Mouse (Mus musculus): ENCODE results near the gene Ccdc167. TPM values are rescaled to one million over a fixed set of nuclear protein-coding genes. Genes with fewer than 3 reads are reported as not detected.
"Not testable (repeated sequence)": the region's sequence is repeated elsewhere in the genome, so short reads cannot be mapped to it uniquely, and the experiment has no call there.

Ccdc167 gene
- total RNA-seq, 4 experiments from 2014 or later, result 4.9 to 9.5 (median 6.6) TPM

DNA sequence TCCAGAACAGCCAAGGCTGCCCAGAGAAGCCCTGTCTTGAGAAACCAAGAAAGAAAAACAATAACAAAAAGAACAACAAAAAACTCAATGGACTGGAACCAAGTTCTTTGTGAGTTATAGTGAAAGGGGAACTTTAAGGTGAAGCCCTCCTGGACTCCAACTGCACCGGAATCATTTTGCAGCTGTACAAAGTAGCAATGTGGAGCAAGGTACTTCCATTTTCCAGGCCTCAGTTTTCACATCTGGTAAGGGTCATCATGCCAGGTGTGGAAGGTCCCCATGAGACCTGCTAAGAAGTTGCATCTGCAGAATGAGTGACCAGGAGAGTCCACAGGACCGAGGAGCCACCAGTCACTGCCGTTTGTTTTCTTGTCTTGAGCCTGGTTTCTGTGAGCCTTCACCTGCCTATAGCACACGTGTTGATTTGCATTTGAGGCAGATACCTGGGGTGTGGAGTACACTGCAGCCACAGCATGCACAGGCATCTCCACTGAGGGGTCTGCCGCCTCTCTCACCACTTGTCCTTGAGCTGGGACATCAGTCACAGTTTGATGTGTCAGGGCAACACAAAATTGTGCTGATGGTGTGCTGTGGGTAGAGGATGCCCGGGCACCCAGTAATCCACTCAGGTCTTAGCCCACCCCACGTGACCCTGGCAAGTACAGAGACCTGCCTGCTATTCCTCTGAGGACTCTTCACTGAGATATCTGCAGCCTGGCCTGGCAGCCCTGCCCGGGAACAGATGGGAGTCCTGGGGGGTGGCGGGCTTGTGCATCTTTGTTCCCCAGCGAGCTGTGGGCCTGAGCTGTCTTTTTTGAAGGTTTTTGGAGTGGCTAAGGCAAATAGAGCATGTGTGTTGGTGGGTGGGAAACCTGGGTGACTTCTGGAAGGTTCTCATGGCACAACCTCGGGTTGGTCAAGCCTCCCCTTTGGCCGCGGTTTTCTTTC is 3.1 kb upstream of the Ccdc167 start:
- DNase-seq (ENCODE audit: low spot score in 2 of 2), result no peak

DNA sequence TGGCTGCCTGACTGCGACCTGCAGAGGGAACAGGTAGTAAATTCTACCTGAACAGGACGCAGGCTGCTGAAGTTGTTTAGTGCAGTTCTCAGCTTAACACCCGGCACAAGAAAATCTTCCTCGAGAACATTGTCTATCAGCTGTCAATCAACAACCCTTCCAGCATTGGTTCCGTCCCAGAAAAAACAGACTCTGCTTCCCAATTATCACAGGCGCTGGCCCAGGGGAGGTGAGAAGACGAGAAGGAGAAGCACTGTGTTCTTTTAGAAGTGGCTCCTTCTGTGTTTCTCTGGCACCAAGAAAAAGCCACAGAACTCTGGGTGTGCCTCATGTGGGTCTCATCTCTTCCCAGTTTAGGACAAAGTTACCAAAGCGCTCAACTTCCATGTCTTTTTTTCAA is 1.8 kb upstream of the Ccdc167 start:
- DNase-seq (ENCODE audit: low spot score in 2 of 2), result no peak

DNA sequence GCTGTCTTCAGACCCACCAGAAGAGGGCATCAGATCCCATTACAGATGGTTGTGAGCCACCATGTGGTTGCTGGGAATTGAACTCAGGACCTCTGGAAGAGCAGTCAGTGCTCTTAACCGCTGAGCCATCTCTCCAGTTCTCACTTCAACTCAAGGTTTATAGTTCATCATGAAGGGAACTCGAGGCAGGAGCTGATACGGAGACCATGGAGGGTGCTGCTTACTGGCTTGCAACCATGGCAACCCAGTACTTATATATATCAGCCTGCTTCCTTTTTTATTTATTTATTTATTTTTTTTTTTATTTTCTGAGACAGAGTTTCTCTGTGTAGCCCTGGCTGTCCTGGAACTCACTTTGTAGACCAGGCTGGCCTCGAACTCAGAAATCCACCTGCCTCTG is 3.1 kb downstream of the Ccdc167 start:
- DNase-seq (ENCODE audit: low spot score in 2 of 2), result not testable (repeated sequence)

DNA sequence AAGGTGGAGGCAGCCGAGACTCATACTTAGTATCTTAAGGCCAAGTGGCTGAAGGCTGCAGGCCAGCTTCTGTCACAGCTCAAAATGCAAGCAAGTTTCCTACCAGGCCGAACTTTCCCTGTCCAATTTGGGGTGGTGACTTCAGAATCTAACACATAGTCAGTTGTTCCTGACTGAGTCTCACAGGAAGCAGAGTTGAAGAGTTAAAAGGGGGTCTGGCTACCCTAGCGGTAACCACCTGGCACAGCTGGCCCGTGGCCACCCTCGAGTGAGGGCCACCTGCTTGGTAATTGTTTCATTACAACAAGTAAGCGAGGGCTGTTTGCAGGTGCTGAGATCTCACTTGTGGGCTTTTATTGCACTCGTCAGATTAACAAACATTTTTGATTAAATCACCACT is 4.3 kb downstream of the Ccdc167 start:
- no peak for DNase-seq (ENCODE audit: low spot score in 2 of 2)

DNA sequence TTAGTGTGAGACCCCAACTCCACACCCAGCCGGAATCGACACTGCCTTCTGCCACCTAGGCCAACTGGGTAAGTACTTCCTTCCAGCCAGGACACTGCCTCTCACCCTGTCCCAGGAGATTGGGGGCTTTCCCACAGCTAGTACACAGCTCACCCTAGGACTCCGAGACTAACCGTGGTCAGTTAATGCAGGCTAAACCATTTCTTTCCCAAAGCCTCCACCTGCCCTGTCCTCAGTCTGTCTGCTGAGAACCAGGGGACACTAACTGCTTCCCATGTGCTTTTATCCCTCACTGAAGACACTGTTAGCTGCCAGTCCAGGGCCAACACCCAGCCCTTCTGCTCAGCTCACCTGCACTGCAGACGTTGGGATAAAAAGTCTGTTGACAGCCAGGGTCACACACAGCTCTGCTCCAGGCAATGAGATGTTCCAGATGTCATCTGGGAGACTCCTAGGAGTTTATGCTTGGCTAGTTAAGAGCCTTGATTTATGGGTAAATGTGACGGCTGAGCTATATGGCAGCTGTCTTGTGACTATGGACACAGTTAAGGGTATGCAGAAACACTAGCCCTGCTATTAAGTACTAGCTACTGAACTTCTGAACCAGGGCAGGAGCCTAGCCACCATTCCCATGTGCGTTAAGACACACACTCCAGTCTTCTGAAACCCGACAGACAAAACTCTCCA is 5.0 kb downstream of the Ccdc167 start:
- no peak for DNase-seq (ENCODE audit: low spot score in 2 of 2)

DNA sequence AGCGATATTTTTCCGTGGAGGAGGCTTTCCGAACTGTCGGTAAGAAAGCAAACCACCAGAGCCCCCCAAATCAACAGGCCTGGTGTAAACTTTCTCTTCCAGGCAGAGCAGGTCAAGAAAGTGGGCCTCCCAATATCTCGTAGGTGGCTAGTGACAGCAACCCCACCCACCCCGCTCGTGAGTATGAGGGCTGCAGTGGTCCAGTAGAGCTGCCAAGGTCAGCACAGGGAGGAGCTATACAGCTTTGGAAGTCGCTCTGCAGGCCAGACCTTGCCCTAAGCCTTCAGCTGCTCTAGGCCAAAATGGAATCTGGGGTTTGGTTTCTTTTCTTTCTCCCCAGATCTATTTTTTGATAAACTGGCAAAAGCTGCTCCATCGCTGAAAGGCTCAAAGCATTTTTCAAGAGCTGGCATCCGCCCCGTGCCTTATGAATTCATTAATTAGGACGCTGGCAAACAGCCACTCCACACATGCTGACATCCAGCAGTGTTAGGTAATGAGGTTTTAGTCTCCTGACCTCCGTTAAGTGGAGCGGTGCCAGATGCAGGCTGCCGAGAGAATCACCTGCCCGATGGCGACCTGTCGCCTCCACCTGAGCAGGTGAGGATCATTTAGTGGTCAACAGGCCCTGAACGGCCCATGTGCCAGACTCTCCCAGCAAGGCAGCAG is 5.6 kb downstream of the Ccdc167 start:
- no peak for DNase-seq (ENCODE audit: low spot score in 2 of 2)

DNA sequence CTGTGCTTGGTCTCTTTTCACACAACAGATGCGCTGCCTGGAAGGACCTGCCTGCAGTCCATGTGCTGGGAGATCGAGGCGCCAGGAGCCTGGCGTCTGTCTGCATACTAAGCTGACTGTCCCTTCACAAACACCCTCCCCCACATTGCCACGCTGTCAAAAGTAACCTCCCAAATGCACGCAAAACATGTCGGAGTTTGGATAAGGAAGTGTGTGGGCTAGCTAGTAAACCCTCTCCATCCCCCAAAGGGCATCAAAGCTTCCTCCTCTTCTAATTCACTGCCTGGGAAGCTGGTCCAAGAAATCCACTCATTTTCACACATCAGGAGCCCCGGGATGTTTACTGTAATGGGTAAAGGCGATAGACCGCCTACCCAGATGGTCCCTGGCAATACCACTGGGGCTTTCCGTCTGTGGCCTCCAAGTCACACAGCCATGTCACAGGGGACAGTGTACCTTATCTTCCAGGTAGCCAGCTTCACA is 6.2 kb downstream of the Ccdc167 start:
- DNase-seq (ENCODE audit: low spot score in 2 of 2), result no peak

DNA sequence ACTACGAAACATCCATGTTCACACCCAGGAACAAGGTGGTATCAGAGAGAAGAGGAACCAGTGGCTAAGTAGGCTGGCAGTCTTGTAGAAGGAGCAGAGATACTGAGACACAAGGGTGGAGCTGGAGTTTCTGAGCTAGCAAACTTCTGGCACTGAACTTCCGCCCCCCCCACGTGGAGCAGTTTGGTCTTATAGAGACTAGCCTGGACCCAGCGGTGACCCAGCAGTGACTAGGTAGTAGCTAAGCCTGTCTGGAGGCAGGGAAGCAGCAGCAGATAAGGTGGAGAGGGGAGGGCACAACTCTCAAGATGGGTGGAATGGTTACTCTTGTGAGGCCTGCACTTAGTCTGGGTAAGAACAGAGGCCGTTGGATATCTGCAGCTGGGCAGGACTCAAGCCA is 8.1 kb downstream of the Ccdc167 start:
- no peak for DNase-seq (ENCODE audit: low spot score in 2 of 2)

DNA sequence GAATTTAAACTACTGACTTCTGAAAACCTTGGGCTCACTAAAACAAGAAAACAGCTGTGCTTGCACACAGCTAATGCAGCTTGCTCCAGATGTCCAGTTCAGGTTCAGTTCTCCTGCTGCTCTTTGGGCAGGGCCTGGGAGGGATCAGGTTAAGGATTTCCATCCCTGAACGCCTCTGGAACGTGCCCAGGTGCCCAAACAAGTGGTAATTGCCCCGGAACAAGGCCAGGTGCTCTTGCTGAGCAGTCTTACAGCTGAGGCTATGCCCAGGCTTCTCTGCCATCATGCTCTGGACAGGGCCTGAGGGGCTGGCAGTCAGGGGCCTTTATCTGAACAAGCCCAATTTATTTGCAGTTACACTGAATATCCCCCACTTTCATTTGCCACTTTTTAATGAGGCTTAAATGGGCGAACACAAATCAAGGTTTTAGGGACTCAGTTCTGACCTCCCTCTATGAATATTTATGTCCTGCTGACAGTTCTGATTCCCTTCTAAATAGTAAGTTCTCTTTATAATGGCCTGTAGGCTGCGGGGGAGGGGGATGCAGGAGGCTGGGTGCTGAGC is 9.8 kb downstream of the Ccdc167 start:
- DNase-seq (ENCODE audit: low spot score in 2 of 2), result no peak

DNA sequence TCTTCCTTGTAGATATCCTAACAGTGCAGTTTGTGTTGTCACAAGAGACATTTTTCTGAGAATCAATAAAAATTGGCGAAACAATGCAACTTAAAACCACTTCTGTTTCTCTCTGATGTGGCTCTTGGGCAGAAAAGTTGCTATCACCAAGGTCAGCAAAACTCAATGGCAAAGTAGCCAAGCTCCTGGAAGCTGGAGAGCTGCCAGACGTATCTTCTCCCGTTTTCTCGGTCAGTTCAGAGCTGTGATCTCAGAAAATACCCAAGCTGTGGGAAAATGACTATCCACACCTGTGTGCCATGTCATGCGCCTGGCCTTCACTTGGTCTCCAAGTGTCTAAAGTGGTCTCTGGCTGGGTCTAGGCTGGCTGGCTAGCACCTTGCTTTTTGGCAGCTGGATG is 11.0 kb downstream of the Ccdc167 start:
- no peak for DNase-seq (ENCODE audit: low spot score in 2 of 2)

DNA sequence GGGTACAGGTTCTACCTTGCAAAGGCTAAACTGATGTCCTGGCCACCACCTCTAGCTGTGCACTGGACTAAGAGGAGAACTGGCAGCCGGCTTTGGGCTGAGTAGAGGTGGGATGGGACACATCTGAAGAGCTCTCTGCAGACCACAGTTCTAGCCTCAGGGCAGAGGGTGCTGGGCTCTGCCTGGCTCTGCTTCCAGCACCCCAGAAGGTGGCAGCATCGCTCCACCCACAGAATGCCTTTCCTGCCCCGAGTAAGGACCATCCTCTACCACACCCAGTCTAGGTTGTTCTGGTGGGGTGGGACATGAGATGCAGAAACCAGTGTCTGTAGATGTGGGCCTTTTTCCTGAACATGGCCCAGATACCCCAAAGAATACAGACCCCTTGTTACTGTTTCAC is 12.1 kb downstream of the Ccdc167 start:
- DNase-seq (ENCODE audit: low spot score in 2 of 2), result no peak

DNA sequence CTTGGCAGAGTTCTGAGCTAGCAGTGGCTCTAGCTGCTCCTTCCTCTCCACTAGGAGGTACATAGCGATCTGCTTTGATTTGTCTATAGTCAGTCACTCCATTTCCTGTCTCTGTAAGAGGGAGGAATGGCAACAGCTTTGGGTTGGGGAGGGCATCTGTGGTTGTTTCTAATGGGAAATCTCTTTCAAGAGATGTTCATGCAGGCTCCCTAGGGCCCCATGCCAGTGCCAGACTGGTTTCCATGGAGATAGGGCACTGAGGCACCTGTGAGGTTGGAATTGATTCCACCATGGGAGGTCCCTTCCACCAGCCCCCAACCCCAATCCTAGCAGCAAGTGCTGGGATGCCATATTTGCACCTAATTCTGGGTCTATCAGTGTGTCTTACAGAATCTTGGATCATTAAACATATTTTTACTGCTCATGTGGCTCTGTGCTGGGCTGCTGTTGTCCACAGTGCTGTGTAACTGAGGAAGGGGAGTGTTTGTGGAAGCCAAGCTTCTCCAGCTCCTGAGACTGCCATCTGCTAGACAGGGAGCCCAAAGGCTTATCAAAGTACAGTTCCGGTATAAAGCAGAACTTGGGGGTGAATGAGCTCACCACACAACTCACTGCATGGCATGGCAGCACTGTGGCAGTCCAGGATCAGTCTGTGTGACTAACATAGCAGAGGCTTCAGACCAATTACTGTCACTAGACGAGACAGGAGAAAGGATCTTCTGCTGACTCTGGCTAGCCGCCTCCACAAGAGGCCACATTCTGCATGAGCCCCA is 13.7 kb downstream of the Ccdc167 start:
- DNase-seq (ENCODE audit: low spot score in 2 of 2), result no peak

DNA sequence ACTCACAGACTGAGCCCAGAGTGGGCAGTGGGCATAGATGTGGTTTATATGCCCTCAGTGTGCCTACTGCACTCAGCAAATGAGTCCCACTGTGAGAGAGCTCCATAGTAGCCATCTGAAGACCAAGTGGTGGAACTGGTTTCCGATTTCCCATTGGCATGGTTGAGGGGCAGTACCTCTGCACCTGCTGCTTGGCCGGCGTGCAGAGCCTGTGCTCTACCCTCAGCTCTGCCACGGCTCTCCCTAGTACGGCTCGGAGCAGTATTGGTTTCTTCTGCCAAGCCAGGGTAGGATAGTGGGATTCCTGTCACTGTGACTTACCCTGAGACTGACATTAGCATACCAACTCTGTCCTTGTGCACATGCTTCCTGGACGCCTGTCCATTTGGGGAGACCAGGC is 16.3 kb downstream of the Ccdc167 start:
- DNase-seq (ENCODE audit: low spot score in 2 of 2), result peak; percentile 22 to 53

DNA sequence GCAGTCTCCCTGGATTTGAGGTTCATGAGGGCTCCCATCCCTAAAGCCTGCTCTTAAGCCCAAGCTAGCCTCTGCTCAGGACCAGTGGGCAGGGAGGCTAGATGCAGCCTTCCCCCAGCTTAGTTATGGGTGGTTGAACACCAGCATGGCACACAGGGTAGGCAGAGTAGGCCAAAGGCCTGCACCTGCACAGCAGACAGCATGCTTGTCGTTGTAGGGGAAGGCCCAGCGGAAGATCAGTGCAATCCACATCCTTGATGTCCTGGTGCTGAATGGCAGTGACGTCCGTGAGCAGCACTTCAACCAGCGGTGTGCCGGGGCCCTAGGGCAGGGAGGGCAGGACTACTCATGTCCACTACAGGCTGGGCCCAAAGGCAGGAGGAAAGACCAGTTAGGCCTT is 18.4 kb downstream of the Ccdc167 start:
- no peak for DNase-seq (ENCODE audit: low spot score in 2 of 2)

DNA sequence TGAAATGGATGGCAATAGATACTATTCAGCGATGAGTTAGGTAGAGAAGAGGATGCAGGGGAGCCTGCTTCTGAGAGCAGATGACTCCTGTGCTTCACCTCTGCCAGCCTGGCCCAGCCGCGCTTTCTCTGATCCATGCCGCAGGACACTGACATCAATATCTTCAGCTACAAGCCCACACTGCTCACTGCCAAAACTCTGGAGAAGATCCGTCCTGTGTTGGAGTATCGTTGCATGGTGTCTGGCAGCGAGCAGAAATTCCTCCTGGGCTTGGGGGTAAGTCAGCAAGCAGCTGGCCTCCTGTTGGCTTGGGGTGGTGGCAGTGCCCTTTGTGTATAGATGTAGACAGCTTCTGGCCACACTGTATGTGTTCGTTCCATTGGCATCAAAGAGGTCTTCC is 19.9 kb downstream of the Ccdc167 start:
- DNase-seq (ENCODE audit: low spot score in 2 of 2), result peak; percentile 37 to 60

DNA sequence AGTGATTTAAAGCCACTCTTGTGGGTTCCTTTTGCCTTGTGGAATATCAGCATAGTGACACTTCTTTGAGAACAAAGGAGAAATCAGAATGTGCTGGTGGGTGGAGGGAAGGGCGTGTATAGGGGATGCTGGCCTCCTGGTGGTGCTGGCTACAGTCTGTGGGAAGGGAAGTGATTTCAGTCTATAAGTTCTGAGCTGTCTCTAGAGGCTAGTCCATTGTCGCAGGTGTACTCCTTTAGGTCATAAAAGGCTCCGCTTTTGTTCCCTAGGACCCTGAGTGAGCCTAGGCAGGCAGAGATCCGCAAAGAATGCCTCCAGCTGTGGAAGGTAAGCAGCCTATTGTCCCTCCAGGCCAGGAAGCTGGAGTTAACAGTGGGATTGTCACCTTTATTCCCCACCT is 22.3 kb downstream of the Ccdc167 start:
- no peak for DNase-seq (ENCODE audit: low spot score in 2 of 2)

DNA sequence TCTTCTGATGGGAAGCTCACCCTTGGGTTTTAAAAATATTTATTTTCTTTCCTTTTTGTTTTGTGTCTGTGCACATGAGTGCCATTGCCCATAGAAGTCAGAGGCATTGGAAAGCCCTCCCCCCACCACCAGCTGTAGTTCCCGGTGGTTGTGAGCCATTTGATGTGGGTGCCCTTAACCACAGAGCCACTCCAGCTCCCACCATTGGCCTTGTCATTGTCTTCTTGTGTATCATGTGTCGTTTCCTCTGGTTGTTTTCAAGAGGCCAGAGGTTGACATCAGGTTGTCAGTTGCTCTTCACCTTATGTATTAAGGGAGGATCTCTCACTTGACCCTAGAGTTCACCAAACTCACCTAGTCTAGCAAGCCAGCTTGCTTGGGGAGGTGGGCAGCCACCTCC is 23.3 kb downstream of the Ccdc167 start:
- no peak for DNase-seq (ENCODE audit: low spot score in 2 of 2)

DNA sequence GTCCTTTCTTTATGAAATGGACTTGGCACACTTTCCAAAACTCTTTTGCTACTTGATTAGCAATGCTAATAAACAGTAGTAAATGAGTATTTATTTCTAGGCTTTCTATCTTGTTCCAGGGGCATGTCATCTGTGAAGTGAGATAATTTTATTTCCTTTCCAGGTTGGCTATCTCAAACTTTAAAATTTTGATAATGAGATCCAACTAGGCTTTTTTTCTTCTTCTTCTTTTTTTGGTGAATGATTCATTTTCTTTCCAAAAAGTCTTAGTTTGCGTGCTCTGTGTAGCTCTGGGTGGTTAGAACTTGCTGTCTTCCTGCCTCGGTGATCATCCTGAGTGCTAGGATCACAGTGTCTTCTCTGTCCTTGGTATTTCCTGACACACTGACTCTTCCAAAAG is 24.0 kb downstream of the Ccdc167 start:
- no peak for DNase-seq (ENCODE audit: low spot score in 2 of 2)

DNA sequence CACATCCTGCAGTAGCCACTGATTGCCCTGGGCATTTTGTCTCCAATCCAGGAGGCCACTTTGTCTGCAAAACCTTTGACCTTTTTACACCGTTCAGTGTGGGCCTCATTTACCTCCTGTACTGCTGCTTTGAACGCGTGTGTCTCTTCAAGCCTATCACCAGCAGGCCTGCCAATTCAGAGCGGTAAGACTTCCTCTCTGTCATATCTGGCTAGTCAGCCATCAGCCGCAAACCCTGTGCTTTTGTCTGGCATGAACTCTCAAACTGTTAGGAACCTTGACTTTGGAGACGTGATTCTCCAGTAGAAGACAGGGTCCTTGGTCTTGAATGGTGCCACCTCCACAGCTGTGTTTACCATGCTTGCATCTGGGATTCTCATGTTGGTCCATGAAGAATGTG is 26.6 kb downstream of the Ccdc167 start:
- DNase-seq (ENCODE audit: low spot score in 2 of 2), result no peak

DNA sequence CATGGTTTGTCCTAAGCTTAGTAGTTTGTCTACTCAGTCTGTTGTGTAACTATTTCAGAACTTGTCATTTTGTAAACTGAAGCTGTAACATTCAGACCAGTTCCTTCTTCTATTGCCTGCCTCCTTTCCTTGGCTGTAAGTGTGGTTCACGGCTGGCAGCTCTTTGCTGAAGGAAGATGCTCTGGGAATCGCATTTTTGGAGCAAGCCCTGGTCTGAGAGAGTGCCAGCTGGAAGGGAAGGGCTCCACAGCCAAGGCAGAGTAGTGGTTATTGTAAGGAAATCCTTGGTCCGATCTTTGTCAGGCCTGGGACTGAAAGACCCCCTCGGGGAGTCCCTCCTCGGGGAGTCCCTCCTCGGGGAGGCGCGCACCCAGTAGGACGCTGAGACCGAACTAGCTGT is 28.2 kb downstream of the Ccdc167 start:
- no peak for DNase-seq (ENCODE audit: low spot score in 2 of 2)

DNA sequence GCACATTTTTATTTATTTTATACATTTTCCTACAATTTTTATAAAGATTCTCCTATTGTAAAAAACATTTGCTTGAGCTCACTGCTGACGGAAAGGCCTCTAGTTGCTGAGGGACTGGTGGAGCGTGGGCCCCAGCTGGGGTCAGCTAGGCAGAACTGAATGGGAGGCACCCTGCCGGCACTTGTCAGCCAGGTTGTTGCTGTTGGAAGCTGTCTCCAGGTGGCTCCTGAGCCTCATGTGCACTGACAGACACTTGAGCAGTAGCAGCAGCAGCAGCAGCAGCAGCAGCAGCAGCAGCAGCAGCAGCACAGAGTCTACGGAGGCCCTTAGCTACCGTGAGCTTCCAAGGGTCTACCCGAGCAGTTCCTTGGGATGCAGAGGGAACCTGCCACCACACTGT is 29.5 kb downstream of the Ccdc167 start:
- DNase-seq (ENCODE audit: low spot score in 2 of 2), result no peak
